18 mouse cellular contexts compared by ENCODE assay signal in genomic region chr1:87275151-87275550, GRCm38 (mm10). TPM values are rescaled to one million over a fixed set of nuclear protein-coding genes. Genes with fewer than 3 reads are reported as not detected.
"Had no signal": no experiment of that assay in that cellular context is flagged by ENCODE, and none has a peak within 500 bp of the region (broad histone marks: within the 10 kb centered on the region; RNA-seq: fewer than 3 reads in every experiment).

No protein-coding gene starts in this region.

- H3K4me3 ChIP-seq: limb, embryonic 12.5 days; limb, embryonic 15.5 days; midbrain, embryonic 12.5 days; myocyte; neural tube, embryonic 13.5 days had no signal

- H3K27me3 ChIP-seq: limb, embryonic 12.5 days; limb, embryonic 15.5 days had no signal

- H3K9ac ChIP-seq: limb, embryonic 12.5 days; limb, embryonic 15.5 days; liver, embryonic 14.5 days; liver, postnatal 0 days; lung, embryonic 14.5 days; midbrain, embryonic 12.5 days; neural tube, embryonic 13.5 days had no signal

- H3K9me3 ChIP-seq: limb, embryonic 12.5 days; limb, embryonic 15.5 days; midbrain, embryonic 12.5 days; neural tube, embryonic 13.5 days had no signal

- DNase-seq: left cerebral cortex, postnatal 4 days; liver, postnatal 0 days; lung, embryonic 14.5 days; thymus, adult 18-20 months; thymus, postnatal 36 days had no signal

- H3K27ac ChIP-seq: limb, embryonic 12.5 days; limb, embryonic 15.5 days; liver, embryonic 14.5 days; macrophage; midbrain, embryonic 12.5 days; neural tube, embryonic 13.5 days had no signal

- ATAC-seq: intestine, postnatal 0 days; liver, postnatal 0 days; lung, postnatal 0 days; midbrain, embryonic 16.5 days had no signal

- H3K4me2 ChIP-seq: limb, embryonic 12.5 days; limb, embryonic 15.5 days; liver, embryonic 11.5 days; lung, embryonic 14.5 days; midbrain, embryonic 12.5 days; neural tube, embryonic 13.5 days had no signal

- H3K36me3 ChIP-seq: limb, embryonic 12.5 days; limb, embryonic 15.5 days; midbrain, embryonic 12.5 days; neural tube, embryonic 13.5 days had no signal

RNA-seq across cellular contexts. Expression of gene Efhd1, which starts 11.0 kb away (rescaled TPM):
- total RNA-seq: monocyte, adult 5-6 weeks; neutrophil, adult 5-6 weeks had no signal
- polyA plus RNA-seq: liver, embryonic 11.5 days; liver, embryonic 14.5 days; lung, embryonic 14.5 days had no signal
